Mouse (Mus musculus) CH12.LX (cell line): ENCODE measurements around the gene Eif3k. TPM values are rescaled to one million over a fixed set of nuclear protein-coding genes. Genes with fewer than 3 reads are reported as not detected.

ENCODE experiments used
- DNase-seq: peaks from one replicate; pipeline ENCODE4 v3.0.0-alpha.2; 2013; ENCODE audit errors: extremely low read depth
- H3K27ac ChIP-seq: 2 replicates; pipeline ENCODE4 v1.5.1; 2012; ENCODE audit warnings: low read depth, mild to moderate bottlenecking, control low read depth, moderate library complexity; ENCODE audit not compliant: insufficient read depth
- H3K27me3 ChIP-seq: replicated peaks from 2 replicates; pipeline ENCODE3; 2012; ENCODE audit warnings: inconsistent platforms
- H3K36me3 ChIP-seq, 2 experiments: replicated peaks in 1 of 2; 2 replicates each; pipeline versions ENCODE3 to v1.6.1; 2012; ENCODE audit warnings: inconsistent platforms in 1 of 2, low read length in 1 of 2, mild to moderate bottlenecking in 1 of 2, mixed read lengths in 1 of 2, moderate library complexity in 1 of 2; ENCODE audit not compliant: control insufficient read depth in 1 of 2, insufficient read depth in 1 of 2
- H3K4me1 ChIP-seq, 2 experiments: 2 replicates each; pipeline ENCODE4 v1.6.1; 2012; ENCODE audit warnings: inconsistent platforms in 1 of 2, moderate library complexity in 1 of 2; ENCODE audit not compliant: insufficient read depth in 2 of 2, control insufficient read depth in 1 of 2
- H3K4me2 ChIP-seq: 2 replicates; pipeline ENCODE4 v1.6.1; 2012; ENCODE audit warnings: low read depth, mild to moderate bottlenecking, control low read depth; ENCODE audit not compliant: poor library complexity, insufficient read depth, severe bottlenecking
- H3K4me3 ChIP-seq, 3 experiments: fragments of 150-350 bp in 1 of 3; sonication (generic) in 1 of 3; replicated peaks in 1 of 3; 2 replicates each; pipeline versions ENCODE3 to v1.5.1; 2011 to 2012; ENCODE audit warnings: low read depth in 2 of 3, low read length in 2 of 3, mild to moderate bottlenecking in 2 of 3, moderate library complexity in 2 of 3, control low read depth in 1 of 3, improper control_type of control experiment in 1 of 3, inconsistent platforms in 1 of 3, mixed read lengths in 1 of 3; ENCODE audit not compliant: poor library complexity in 1 of 3
- H3K79me2 ChIP-seq: replicated peaks from 2 replicates; pipeline ENCODE4 v1.6.1; 2012; ENCODE audit warnings: mild to moderate bottlenecking, moderate library complexity; ENCODE audit not compliant: control insufficient read depth, poor library complexity, insufficient read depth, severe bottlenecking; ENCODE audit errors: extremely low read depth
- H3K9ac ChIP-seq: 2 replicates; pipeline ENCODE4 v1.6.1; 2012; ENCODE audit warnings: low read depth, mild to moderate bottlenecking, control low read depth, moderate library complexity; ENCODE audit not compliant: insufficient read depth
- H3K9me3 ChIP-seq: replicated peaks from 2 replicates; pipeline ENCODE3; 2012; ENCODE audit warnings: low read length, inconsistent platforms, mixed read lengths
- BHLHE40 ChIP-seq: IDR thresholded peaks from 2 replicates; pipeline ENCODE4 v1.6.1; 2011; ENCODE audit warnings: mild to moderate bottlenecking, low read depth, low read length, improper control_type of control experiment
- CHD1 ChIP-seq: IDR thresholded peaks from 2 replicates; pipeline ENCODE4 v1.6.1; 2012; ENCODE audit warnings: low read depth, low read length, improper control_type of control experiment, inconsistent platforms
- CTCF ChIP-seq, 2 experiments: IDR thresholded peaks in 1 of 2; conservative IDR thresholded peaks in 1 of 2; 2 replicates each; pipeline ENCODE4 v1.5.1; 2011 to 2012; ENCODE audit warnings: low read depth in 2 of 2, low read length in 2 of 2, improper control_type of control experiment in 1 of 2, inconsistent platforms in 1 of 2, mild to moderate bottlenecking in 1 of 2, moderate library complexity in 1 of 2
- ELF1 ChIP-seq: IDR thresholded peaks from 2 replicates; pipeline ENCODE4 v1.6.1; 2014; ENCODE audit warnings: low read depth, mild to moderate bottlenecking, inconsistent platforms, low read length, improper control_type of control experiment
- ETS1 ChIP-seq: conservative IDR thresholded peaks from 2 replicates; pipeline ENCODE4 v1.6.1; 2012; ENCODE audit warnings: low read depth, mild to moderate bottlenecking, inconsistent platforms, low read length, improper control_type of control experiment, moderate library complexity
- GABPA ChIP-seq: IDR thresholded peaks from 2 replicates; pipeline ENCODE4 v1.6.1; 2012; ENCODE audit warnings: low read depth, low read length, improper control_type of control experiment, inconsistent platforms; ENCODE audit not compliant: insufficient replicate concordance
- HCFC1 ChIP-seq: IDR thresholded peaks from 2 replicates; pipeline ENCODE4 v1.6.1; 2012; ENCODE audit warnings: low read depth, mild to moderate bottlenecking, inconsistent platforms, low read length, improper control_type of control experiment
- IRF4 ChIP-seq: IDR thresholded peaks from 2 replicates; pipeline ENCODE4 v1.6.1; 2014; ENCODE audit warnings: low read depth, mild to moderate bottlenecking, inconsistent platforms, low read length, improper control_type of control experiment
- JUN ChIP-seq: IDR thresholded peaks from 2 replicates; pipeline ENCODE4 v1.6.1; 2011; ENCODE audit warnings: low read depth, mild to moderate bottlenecking, low read length, improper control_type of control experiment, moderate library complexity; ENCODE audit not compliant: insufficient read depth
- KAT2A ChIP-seq: IDR thresholded peaks from 2 replicates; pipeline ENCODE4 v1.6.1; 2012; ENCODE audit warnings: low read length, improper control_type of control experiment, inconsistent platforms; ENCODE audit not compliant: insufficient replicate concordance
- MAFK ChIP-seq: IDR thresholded peaks from 2 replicates; pipeline ENCODE4 v1.6.1; 2011; ENCODE audit warnings: low read length, improper control_type of control experiment; ENCODE audit not compliant: insufficient replicate concordance
- MAX ChIP-seq: IDR thresholded peaks from 2 replicates; pipeline ENCODE4 v1.6.1; 2011; ENCODE audit warnings: low read length, improper control_type of control experiment
- MEF2A ChIP-seq: IDR thresholded peaks from 2 replicates; pipeline ENCODE4 v1.6.1; 2014; ENCODE audit warnings: low read depth, mild to moderate bottlenecking, inconsistent platforms, low read length, improper control_type of control experiment, borderline replicate concordance
- MXI1 ChIP-seq: IDR thresholded peaks from 2 replicates; pipeline ENCODE4 v1.6.1; 2011; ENCODE audit warnings: mild to moderate bottlenecking, low read depth, low read length, improper control_type of control experiment
- MYC ChIP-seq: IDR thresholded peaks from 2 replicates; pipeline ENCODE4 v1.6.1; 2011; ENCODE audit warnings: low read depth, mild to moderate bottlenecking, improper control_type of control experiment, low read length
- NRF1 ChIP-seq: IDR thresholded peaks from 2 replicates; pipeline ENCODE4 v1.6.1; 2014; ENCODE audit warnings: low read depth, mild to moderate bottlenecking, inconsistent platforms, low read length, improper control_type of control experiment, moderate library complexity
- POLR2A ChIP-seq: IDR thresholded peaks from 2 replicates; pipeline ENCODE4 v1.6.1; 2011; ENCODE audit warnings: low read depth, mild to moderate bottlenecking, improper control_type of control experiment, low read length
- POLR2AphosphoS2 ChIP-seq: IDR thresholded peaks from 2 replicates; pipeline ENCODE4 v1.6.1; 2011; ENCODE audit warnings: low read depth, low read length, improper control_type of control experiment
- RAD21 ChIP-seq: IDR thresholded peaks from 2 replicates; pipeline ENCODE4 v1.6.1; 2011; ENCODE audit warnings: low read depth, mild to moderate bottlenecking, low read length, improper control_type of control experiment, moderate library complexity
- RCOR1 ChIP-seq: conservative IDR thresholded peaks from 2 replicates; pipeline ENCODE4 v1.6.1; 2012; ENCODE audit warnings: low read depth, mild to moderate bottlenecking, inconsistent platforms, low read length, improper control_type of control experiment
- SMC3 ChIP-seq: IDR thresholded peaks from 2 replicates; pipeline ENCODE4 v1.6.1; 2011; ENCODE audit warnings: low read depth, low read length, improper control_type of control experiment
- TBP ChIP-seq: conservative IDR thresholded peaks from 2 replicates; pipeline ENCODE4 v1.6.1; 2011; ENCODE audit warnings: low read depth, low read length, improper control_type of control experiment
- USF1 ChIP-seq: IDR thresholded peaks from 2 replicates; pipeline ENCODE4 v1.6.1; 2014; ENCODE audit warnings: low read depth, mild to moderate bottlenecking, inconsistent platforms, low read length, improper control_type of control experiment
- USF2 ChIP-seq: conservative IDR thresholded peaks from 2 replicates; pipeline ENCODE4 v1.6.1; 2011; ENCODE audit warnings: low read depth, low read length, improper control_type of control experiment
- ZKSCAN1 ChIP-seq: IDR thresholded peaks from 2 replicates; pipeline ENCODE4 v1.6.1; 2012; ENCODE audit warnings: low read depth, inconsistent platforms, low read length, improper control_type of control experiment, borderline replicate concordance
- ZMIZ1 ChIP-seq: IDR thresholded peaks from 2 replicates; pipeline ENCODE4 v1.6.1; 2012; ENCODE audit warnings: low read depth, mild to moderate bottlenecking, inconsistent platforms, low read length, improper control_type of control experiment
- ZNF384 ChIP-seq: IDR thresholded peaks from 2 replicates; pipeline ENCODE4 v1.6.1; 2012; ENCODE audit warnings: low read depth, low read length, improper control_type of control experiment, inconsistent platforms
- dilution Hi-C: fragments of 300-500 bp; cut with MboI; formaldehyde crosslinking; loops from 2 replicates; pipeline ENCODE4 v1.14.3; 2020; ENCODE audit warnings: low sequenced_read_pairs; ENCODE audit not compliant: extremely low pct_unique_long_range_greater_than_20kb, extremely low pct_ligation_motif_present
- in situ Hi-C: fragments of 300-500 bp; cut with MboI; formaldehyde crosslinking; loops from 3 replicates; pipeline ENCODE4 v1.14.3; 2019; ENCODE audit warnings: low sequenced_read_pairs, low pct_ligation_motif_present, low pct_unique_long_range_greater_than_20kb, mixed read lengths
- polyA plus RNA-seq: library from polyadenylated mRNA; unstranded; fragments of >175 nt; gene quantifications from 2 replicates; pipeline ENCODE4 v1.2.1, GENCODE M21; 2012; ENCODE audit warnings: low read depth; ENCODE audit not compliant: insufficient read length
- total RNA-seq, 2 experiments: library from RNA; depleted of rRNA; stranded (reverse); fragments of 300-350 nt in 1 of 2; fragments of >200 nt in 1 of 2; gene quantifications; 2 replicates each; pipeline ENCODE4 v1.2.3; 2012 to 2014

The Eif3k gene
- total and polyA plus RNA-seq, 3 experiments = 513 to 658 (median 584) TPM

DNA sequence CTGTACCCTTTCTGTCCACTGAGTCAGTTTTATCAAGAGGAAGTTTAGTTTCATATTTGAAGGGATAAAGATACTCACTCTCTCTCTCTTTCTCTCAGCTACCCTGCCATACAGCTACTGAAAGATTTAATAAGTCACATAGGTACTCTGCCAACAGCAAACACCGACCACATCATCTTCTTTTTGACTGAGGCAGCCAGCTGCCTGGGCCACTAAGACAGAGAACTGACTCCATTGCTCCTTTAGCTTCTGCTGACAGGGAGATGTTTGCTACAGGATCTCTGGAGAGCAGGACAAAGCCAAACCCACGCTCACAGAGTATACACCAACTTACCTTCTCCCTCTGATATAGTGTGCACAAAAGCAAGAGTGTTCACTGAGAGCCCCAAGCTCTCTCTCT is 32.4 kb downstream of the Eif3k start:
- H3K9me3 ChIP-seq = no peaks in the 10 kb centered on the region
- in situ Hi-C loops = no loop called here
- no peak overlapping the region for H3K9ac ChIP-seq
- no peaks in the 10 kb centered on the region for H3K27me3 ChIP-seq
- no peak overlapping the region for H3K27ac ChIP-seq
- peaks cover 3 to 54% of the 10 kb centered on the region in 2 experiments for H3K36me3 ChIP-seq
- H3K79me2 ChIP-seq = peaks cover 44% of the 10 kb centered on the region
- H3K4me2 ChIP-seq = no peak overlapping the region
- H3K4me1 ChIP-seq = peaks cover 14 to 87% of the 10 kb centered on the region in 2 experiments
- no peak for DNase-seq
- dilution Hi-C loops = no loop called here
- TF ChIP-seq SMC3 (no peak), RAD21 (no peak), CHD1 (no peak), ZNF384 (no peak), ETS1 (no peak), GABPA (no peak), KAT2A (no peak), BHLHE40 (no peak), NRF1 (no peak), JUN (no peak), USF2 (no peak), MAX (no peak), MEF2A (no peak), POLR2A (no peak), MAFK (no peak), POLR2AphosphoS2 (no peak), IRF4 (no peak), USF1 (no peak)
- TF ChIP-seq, all 38 proteins: peak for 0
- H3K4me3 ChIP-seq = no peak overlapping the region

DNA sequence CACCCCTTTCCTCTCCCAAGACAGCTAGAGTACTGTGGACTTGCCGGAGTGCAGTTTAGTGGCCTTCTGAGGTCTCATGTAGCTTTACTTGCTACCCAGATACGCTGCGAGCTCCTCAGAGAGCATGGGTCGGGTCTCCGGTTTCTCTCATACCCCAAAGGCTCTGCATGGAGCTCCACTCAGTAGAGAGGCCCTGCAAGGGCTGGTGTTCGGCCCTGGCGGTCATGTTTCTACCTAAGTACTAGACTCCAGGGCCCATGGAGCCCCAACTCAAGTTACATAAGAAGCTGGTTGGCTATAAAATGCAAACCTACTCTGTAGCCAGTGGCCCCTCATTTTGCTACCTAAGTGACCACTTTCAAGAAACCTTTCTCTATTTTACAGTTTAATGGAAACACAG is 32.9 kb downstream of the Eif3k start:
- TF ChIP-seq USF2 (no peak), MEF2A (no peak), ZKSCAN1 (no peak), MYC (no peak), NRF1 (no peak), ELF1 (no peak), RCOR1 (no peak), MXI1 (no peak), POLR2A (no peak), MAFK (no peak), ZMIZ1 (no peak), TBP (no peak), RAD21 (no peak), CTCF (conservative IDR thresholded peaks at IDR 0.05 in 1 of 2, IDR thresholded peaks at IDR 0.05 in 1 of 2; ENCODE audit: low read depth in 2 of 2, low read length in 2 of 2) (no peak), HCFC1 (no peak)
- Histone ChIP-seq H3K4me2 (no peak overlapping the region), H3K27ac (no peak overlapping the region)

More for the DNA sequence above, 32.9 kb downstream of the Eif3k start:
- Histone ChIP-seq H3K9ac (no peak overlapping the region), H3K36me3 (peaks cover 3 to 52% of the 10 kb centered on the region in 2 experiments), H3K4me1 (peaks cover 14 to 87% of the 10 kb centered on the region in 2 experiments), H3K27me3 (no peaks in the 10 kb centered on the region), H3K79me2 (peaks cover 45% of the 10 kb centered on the region), H3K4me3 (no peak overlapping the region), H3K9me3 (no peaks in the 10 kb centered on the region)
- dilution Hi-C loops (no loop called here), in situ Hi-C loops (no loop called here)
- no peak for DNase-seq
